Mouse (Mus musculus) forebrain, embryonic 11.5 days (tissue): ENCODE measurements around the gene Vmn1r4. TPM values are rescaled to one million over a fixed set of nuclear protein-coding genes. Genes with fewer than 3 reads are reported as not detected.

Experiments used
- ATAC-seq: fragments of 200-750 bp; cut with Nextera tagmentation; replicated peaks from 2 replicates; pipeline ENCODE4 v1.8.0; 2017; ENCODE audit warnings: moderate TSS enrichment; ENCODE audit not compliant: low FRiP score
- DNase-seq: peaks from one replicate; pipeline ENCODE4 v3.0.0-alpha.2; 2017; ENCODE audit warnings: low spot score
- H3K27ac ChIP-seq: fragments of 300-500 bp; sonication (generic); 2 replicates; pipeline ENCODE4 v1.5.1; 2014; ENCODE audit warnings: low read depth, low read length
- H3K27me3 ChIP-seq: fragments of 300-500 bp; sonication (generic); 2 replicates; pipeline ENCODE4 v1.6.1; 2014; ENCODE audit warnings: mild to moderate bottlenecking, low read length, mixed read lengths; ENCODE audit not compliant: control insufficient read depth, insufficient read depth
- H3K36me3 ChIP-seq: fragments of 300-500 bp; sonication (generic); 2 replicates; pipeline ENCODE4 v1.6.1; 2014; ENCODE audit warnings: mild to moderate bottlenecking, low read length, moderate library complexity, mixed read lengths; ENCODE audit not compliant: control insufficient read depth, insufficient read depth
- H3K4me1 ChIP-seq: fragments of 300-500 bp; sonication (generic); replicated peaks from 2 replicates; pipeline ENCODE4 v1.6.1; 2014; ENCODE audit warnings: low read length, mixed read lengths; ENCODE audit not compliant: control insufficient read depth, insufficient read depth
- H3K4me2 ChIP-seq: fragments of 300-500 bp; sonication (generic); 2 replicates; pipeline ENCODE4 v1.6.1; 2014; ENCODE audit warnings: low read depth, mild to moderate bottlenecking, low read length, moderate library complexity, mixed read lengths; ENCODE audit not compliant: severe bottlenecking
- H3K4me3 ChIP-seq: fragments of 300-500 bp; sonication (generic); 2 replicates; pipeline ENCODE4 v1.5.1; 2014; ENCODE audit warnings: low read depth, low read length
- H3K9ac ChIP-seq: fragments of 300-500 bp; sonication (generic); 2 replicates; pipeline ENCODE4 v1.6.1; 2014; ENCODE audit warnings: low read length
- H3K9me3 ChIP-seq: fragments of 300-500 bp; sonication (generic); 2 replicates; pipeline ENCODE4 v1.6.1; 2016; ENCODE audit warnings: low read length, mixed read lengths; ENCODE audit not compliant: control insufficient read depth
- WGBS: fragments of 180-500 bp; shearing (Covaris S2); extraction: QIAGEN DNeasy Blood & Tissue Kit; methylation state at CpG from one replicate; pipeline ENCODE4 v1.1.7; 2014; 5-methylcytosine and 5-hydroxymethylcytosine counted together
- polyA plus RNA-seq: library from polyadenylated mRNA; unstranded; fragments of >200 nt; fragmentation: Nextera tagmentation; extraction: Ambion mirVana; gene quantifications from 2 replicates; pipeline ENCODE4 v1.2.1, GENCODE M21; 2014

The Vmn1r4 gene
- polyA plus RNA-seq, 1 experiment from 2014 or later = 0.27 TPM

GRCm38 (mm10) chr6:56901824-56902386, 21.9 kb upstream of the Vmn1r4 start:
- H3K9me3 ChIP-seq = no peaks in the 10 kb centered on the region
- WGBS = 32% methylated on average over 12 of the region's 12 CpGs
- DNase-seq (no peak), ATAC-seq (no peak)
- H3K9ac ChIP-seq = no peak overlapping the region
- no peak overlapping the region for H3K4me3 ChIP-seq
- H3K36me3 ChIP-seq = no peaks in the 10 kb centered on the region
- 0 out of 2 replicates have a peak, but pooled peaks cover 2% of the 10 kb centered on the region for H3K4me1 ChIP-seq
- 0 out of 2 replicates have a peak overlapping the region, but pooled peaks have one; percentile 9 for H3K4me2 ChIP-seq
- H3K27ac ChIP-seq = no peak overlapping the region
- H3K27me3 ChIP-seq = no peaks in the 10 kb centered on the region

DNA sequence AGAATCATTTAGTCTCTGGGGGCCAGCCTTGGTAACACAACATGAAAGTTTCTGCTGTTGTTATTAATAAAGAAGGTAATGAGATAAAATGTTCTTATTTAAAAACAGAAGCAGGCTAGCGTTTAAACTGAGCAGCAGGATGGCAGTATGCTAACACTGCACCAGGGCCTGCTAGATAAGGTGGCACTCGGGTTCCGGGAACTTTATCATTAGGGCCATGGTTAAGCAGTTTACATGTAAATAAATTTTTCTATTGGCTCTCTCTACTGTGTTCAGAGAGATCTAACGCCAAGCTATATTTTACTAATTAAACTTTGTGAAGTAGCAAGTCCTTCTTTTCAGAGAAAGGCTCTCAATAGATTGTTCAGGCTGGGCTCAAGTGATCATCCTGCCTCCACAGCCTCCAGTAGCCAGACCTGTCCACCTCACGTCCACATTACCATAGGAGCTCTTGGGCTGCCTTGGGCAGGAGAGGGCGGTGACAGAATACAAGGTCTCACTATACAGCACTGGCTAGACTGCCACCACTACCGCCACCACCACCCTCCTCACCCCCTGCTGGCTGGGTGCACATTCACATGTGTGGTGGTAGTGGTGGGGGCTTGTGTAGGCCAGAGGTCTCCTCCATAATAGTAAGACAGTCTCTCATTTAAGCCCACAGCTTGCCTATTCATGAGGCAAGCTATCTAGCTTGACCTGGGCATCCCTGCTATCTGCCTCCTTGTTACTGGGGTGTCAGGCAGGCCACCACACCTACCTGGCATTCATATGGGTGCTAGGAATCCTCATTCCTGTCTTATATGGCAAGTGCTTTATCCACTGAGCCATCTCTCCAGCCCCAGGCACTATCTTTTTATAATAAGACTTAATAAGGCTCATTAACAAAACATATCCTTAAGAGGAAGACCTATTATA, 21.0 kb upstream of the Vmn1r4 start:
- Histone ChIP-seq H3K36me3 (no peaks in the 10 kb centered on the region), H3K27me3 (no peaks in the 10 kb centered on the region), H3K9me3 (no peaks in the 10 kb centered on the region), H3K4me2 (no peak overlapping the region), H3K27ac (no peak overlapping the region), H3K4me3 (no peak overlapping the region), H3K4me1 (0 out of 2 replicates have a peak, but pooled peaks cover 2% of the 10 kb centered on the region), H3K9ac (no peak overlapping the region)
- WGBS = 76% methylated on average over 7 of the region's 7 CpGs
- DNase-seq = no peak
- ATAC-seq = no peak

DNA sequence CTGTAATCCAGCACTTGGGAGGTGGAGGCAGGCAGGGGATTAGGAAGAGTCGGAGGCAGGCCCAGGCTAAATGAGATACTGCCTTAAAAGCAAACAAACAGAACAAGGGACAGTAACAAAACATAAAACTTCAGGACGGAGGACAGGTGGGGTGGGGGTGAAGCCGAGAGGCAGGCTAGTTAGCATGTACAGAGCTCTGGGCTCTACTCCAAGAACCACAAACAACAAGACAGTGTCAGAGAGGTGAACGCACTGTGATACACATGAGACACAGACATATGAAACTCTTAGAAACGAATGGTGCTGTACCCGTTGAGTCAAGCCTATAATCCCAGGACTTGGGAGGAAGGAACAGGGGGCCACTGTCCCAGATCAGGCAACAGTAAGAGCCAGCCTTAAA, 20.0 kb upstream of the Vmn1r4 start:
- no peaks in the 10 kb centered on the region for H3K27me3 ChIP-seq
- H3K36me3 ChIP-seq = no peaks in the 10 kb centered on the region
- no peak overlapping the region for H3K27ac ChIP-seq
- no peak overlapping the region for H3K4me2 ChIP-seq
- H3K9me3 ChIP-seq = no peaks in the 10 kb centered on the region
- no peak for ATAC-seq
- H3K9ac ChIP-seq = no peak overlapping the region
- H3K4me1 ChIP-seq = 0 out of 2 replicates have a peak, but pooled peaks cover 2% of the 10 kb centered on the region
- DNase-seq = no peak
- 65% methylated on average over 6 of the region's 6 CpGs for WGBS
- no peak overlapping the region for H3K4me3 ChIP-seq

GRCm38 (mm10) chr6:56904330-56904729, 19.5 kb upstream of the Vmn1r4 start:
- WGBS = 96% methylated on average over 1 of the region's 1 CpGs
- H3K36me3 ChIP-seq = no peaks in the 10 kb centered on the region
- no peaks in the 10 kb centered on the region for H3K27me3 ChIP-seq
- no peak for DNase-seq
- H3K9me3 ChIP-seq = no peaks in the 10 kb centered on the region
- 0 out of 2 replicates have a peak, but pooled peaks cover 2% of the 10 kb centered on the region for H3K4me1 ChIP-seq
- no peak overlapping the region for H3K4me2 ChIP-seq
- no peak overlapping the region for H3K4me3 ChIP-seq
- no peak for ATAC-seq
- no peak overlapping the region for H3K9ac ChIP-seq
- H3K27ac ChIP-seq = no peak overlapping the region

GRCm38 (mm10) chr6:56904982-56905381, 18.8 kb upstream of the Vmn1r4 start:
- WGBS = 89% methylated on average over 2 of the region's 2 CpGs
- Histone ChIP-seq H3K36me3 (no peaks in the 10 kb centered on the region), H3K27me3 (no peaks in the 10 kb centered on the region), H3K4me1 (0 out of 2 replicates have a peak, but pooled peaks cover 2% of the 10 kb centered on the region), H3K9me3 (no peaks in the 10 kb centered on the region), H3K4me3 (no peak overlapping the region), H3K9ac (no peak overlapping the region), H3K4me2 (no peak overlapping the region), H3K27ac (no peak overlapping the region)
- no peak for ATAC-seq
- no peak for DNase-seq

- no peak for ATAC-seq
Measured at GRCm38 (mm10) chr6:56905486-56905885, 18.3 kb upstream of the Vmn1r4 start.

GRCm38 (mm10) chr6:56906121-56906846, 17.5 kb upstream of the Vmn1r4 start:
- 93% methylated on average over 8 of the region's 8 CpGs for WGBS
- H3K27ac ChIP-seq = no peak overlapping the region
- H3K4me3 ChIP-seq = no peak overlapping the region
- H3K9me3 ChIP-seq = no peaks in the 10 kb centered on the region
- H3K4me2 ChIP-seq = no peak overlapping the region
- ATAC-seq (no peak), DNase-seq (no peak)
- no peaks in the 10 kb centered on the region for H3K27me3 ChIP-seq
- H3K4me1 ChIP-seq = 0 out of 2 replicates have a peak, but pooled peaks cover 2% of the 10 kb centered on the region
- H3K36me3 ChIP-seq = no peaks in the 10 kb centered on the region
- H3K9ac ChIP-seq = no peak overlapping the region

More at GRCm38 (mm10) chr6:56905486-56905885, 18.3 kb upstream of the Vmn1r4 start:
- Histone ChIP-seq H3K9me3 (no peaks in the 10 kb centered on the region), H3K9ac (no peak overlapping the region), H3K4me3 (no peak overlapping the region), H3K36me3 (no peaks in the 10 kb centered on the region), H3K27me3 (no peaks in the 10 kb centered on the region), H3K27ac (no peak overlapping the region), H3K4me1 (0 out of 2 replicates have a peak, but pooled peaks cover 2% of the 10 kb centered on the region), H3K4me2 (no peak overlapping the region)
- WGBS = 92% methylated on average over 5 of the region's 5 CpGs
- no peak for DNase-seq

- H3K36me3 ChIP-seq = no peaks in the 10 kb centered on the region
- no peaks in the 10 kb centered on the region for H3K9me3 ChIP-seq
- ATAC-seq (no peak), DNase-seq (no peak)
- H3K4me1 ChIP-seq = no peaks in the 10 kb centered on the region
- 96% methylated on average over 3 of the region's 3 CpGs for WGBS
- H3K27me3 ChIP-seq = no peaks in the 10 kb centered on the region
- H3K4me2 ChIP-seq = no peak overlapping the region
- no peak overlapping the region for H3K4me3 ChIP-seq
- H3K27ac ChIP-seq = no peak overlapping the region
- no peak overlapping the region for H3K9ac ChIP-seq
Measured at GRCm38 (mm10) chr6:56907973-56908372, 15.8 kb upstream of the Vmn1r4 start.
